Mouse (Mus musculus) adipocyte (in vitro differentiated cells): ENCODE measurements at regions not wholly inside any gene's neighbourhood (a gene's known extent, or its start where the extent isn't known, plus 50 kb on each side); places are given as distances from the start of the nearest gene placed in this dataset.
A peak's percentile ranks its signal among the peaks of the same experiment; 100 is the strongest.

Experiments used
- DNase-seq: peaks from one replicate; pipeline ENCODE4 v3.0.0-alpha.2; 2016; ENCODE audit warnings: low spot score

DNA sequence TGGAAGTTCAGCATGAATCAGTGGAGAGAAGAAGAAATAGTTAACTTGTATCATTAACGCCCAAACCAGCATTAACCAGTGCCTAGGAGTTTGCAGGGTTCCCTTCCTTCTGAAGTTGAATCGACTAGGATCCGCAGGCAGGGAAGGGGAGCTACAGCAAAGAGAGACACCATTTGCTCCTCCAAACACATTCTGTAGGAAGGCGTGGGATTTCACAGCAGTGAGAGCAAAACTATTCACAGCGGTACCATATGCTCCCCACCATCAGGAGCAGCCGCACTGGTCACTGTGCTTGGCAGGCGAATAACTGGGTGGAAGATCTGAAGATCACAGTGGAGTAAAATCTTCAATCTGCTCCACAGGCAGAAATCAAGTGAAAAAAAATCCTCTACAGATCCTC lies 610.3 kb downstream of the Lmo4 start:
- DNase-seq, result no peak

GRCm38 (mm10) chr3:143586653-143587052 lies 618.4 kb downstream of the Lmo4 start:
- DNase-seq, result no peak

GRCm38 (mm10) chr3:143584692-143585603 lies 620.1 kb downstream of the Lmo4 start:
- no peak for DNase-seq

GRCm38 (mm10) chr3:143576338-143577007 lies 628.5 kb downstream of the Lmo4 start:
- DNase-seq, result no peak

DNA sequence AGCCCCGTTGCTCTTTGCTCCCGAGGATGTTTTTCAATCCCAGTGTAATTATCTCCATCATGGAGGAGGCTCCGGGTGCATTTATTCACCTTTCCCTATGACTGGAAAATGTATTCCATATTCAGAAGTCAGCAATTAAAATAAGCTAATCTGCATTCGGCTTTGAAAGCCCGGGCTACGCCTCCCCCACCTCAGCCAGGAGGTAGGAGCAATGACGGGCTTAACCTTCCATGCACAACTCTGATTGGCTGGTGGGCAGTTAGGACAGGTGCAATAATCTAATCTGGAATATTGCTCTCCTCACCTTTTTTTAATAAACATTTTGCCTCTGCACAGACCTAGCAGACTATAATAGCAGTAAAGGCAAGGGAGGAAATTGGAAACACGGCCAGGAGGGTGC lies 629.3 kb downstream of the Lmo4 start:
- no peak for DNase-seq

- DNase-seq, result no peak
Measured at GRCm38 (mm10) chr3:143574035-143574864, 630.8 kb downstream of the Lmo4 start.

DNA sequence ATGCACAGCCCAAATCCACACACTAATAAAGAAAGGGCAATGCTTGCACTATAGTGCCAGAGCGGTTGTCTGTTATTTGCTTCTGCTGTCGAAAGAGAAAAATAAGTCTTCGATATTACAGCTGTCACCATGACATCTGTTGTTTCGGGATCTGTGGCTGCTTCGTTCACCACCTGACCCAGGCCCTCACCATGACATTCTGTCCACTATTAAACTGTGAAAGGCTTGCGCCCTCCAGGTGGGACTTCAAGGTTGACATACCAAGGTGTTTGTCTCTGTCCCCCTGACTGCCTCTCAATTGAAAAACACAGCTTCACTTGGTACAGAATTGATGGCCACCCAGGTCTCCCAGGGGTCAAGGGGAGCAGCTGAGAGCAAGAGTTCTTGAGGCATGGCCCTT lies 635.1 kb downstream of the Lmo4 start:
- DNase-seq, result no peak

DNA sequence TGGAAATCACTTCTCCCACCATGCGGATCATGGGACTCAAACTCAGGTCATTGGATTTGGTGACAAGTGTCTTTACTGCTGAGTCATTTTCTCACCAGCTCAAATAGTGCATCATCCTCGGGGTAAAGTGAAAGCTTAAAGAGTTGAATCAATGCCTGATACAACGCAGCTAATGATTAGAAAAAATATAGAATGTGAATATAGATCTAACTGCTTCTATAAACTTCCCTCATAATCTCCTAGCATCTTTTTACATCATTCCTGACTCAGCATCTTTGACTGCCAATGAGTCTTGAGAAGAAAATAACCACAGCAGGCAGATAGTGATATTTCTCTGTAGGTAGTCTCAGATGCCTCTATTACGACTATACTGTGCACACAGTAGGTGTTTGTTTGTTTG lies 640.0 kb downstream of the Lmo4 start:
- no peak for DNase-seq

- DNase-seq, result peak; percentile 23
Measured at GRCm38 (mm10) chr3:143542811-143543210, 661.0 kb upstream of the Pkn2 start.

- no peak for DNase-seq
Measured at GRCm38 (mm10) chr3:143527982-143528381, 646.2 kb upstream of the Pkn2 start.

- DNase-seq, result no peak
Measured at GRCm38 (mm10) chr3:143527274-143527673, 645.5 kb upstream of the Pkn2 start.

- DNase-seq, result no peak
Measured at GRCm38 (mm10) chr3:143512517-143513249, 630.9 kb upstream of the Pkn2 start.

- DNase-seq, result no peak
Measured at GRCm38 (mm10) chr3:143509531-143509930, 627.7 kb upstream of the Pkn2 start.

DNA sequence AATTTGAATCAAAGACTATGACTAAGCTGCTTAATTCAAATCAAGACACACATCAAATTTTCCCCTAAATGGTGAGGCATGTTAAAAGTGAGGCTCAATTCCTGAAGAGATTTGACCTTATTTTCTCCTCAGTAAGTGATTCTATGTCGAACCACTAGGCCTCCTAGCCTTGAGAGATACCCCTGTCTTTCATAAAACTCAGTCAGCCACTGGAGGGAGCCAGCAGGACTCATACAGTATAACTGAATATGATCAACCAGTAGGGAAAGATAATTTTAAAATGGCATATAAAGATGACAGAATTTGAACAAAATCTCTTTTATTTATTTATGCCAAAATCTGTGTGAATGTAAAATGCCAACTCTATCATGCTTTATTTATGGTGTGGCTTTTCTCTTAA lies 626.5 kb upstream of the Pkn2 start:
- DNase-seq, result peak; percentile 76

DNA sequence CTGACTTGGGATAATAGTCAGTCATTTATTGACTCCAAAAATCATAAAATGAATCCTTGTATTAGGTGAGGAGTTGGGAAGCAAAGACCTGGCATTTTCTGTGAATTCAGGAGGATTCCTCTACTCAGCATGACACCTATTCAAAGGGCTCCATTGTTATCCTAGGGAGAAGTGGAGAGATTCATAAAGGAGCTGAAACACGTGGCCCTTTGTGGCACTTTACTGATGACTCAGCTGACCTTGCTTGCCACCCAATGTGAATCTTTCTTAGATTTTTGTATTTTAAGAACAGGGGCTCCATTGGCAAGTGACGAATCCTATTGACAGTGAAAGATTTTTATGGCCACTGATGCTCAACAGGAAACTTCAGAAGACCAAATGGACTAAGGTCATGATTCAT lies 619.2 kb upstream of the Pkn2 start:
- DNase-seq, result no peak

DNA sequence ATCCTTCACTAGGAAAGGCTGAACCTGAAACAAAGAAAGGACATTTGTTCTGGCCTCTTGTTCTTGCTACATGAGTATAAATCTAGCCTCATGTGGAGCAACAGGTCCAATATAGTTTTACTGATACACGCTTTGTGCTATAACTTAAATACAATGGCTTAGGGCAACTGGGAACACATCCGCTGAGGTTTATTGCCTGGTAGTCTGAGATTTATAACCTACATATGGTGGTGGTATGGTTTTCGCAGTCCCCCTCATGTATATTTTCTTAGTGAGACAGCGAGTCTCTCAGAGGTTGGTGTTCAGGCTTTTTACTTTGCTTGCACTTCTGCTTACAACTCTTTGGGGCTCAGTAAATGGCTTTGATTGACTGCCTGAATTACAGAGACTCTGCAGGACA lies 613.6 kb upstream of the Pkn2 start:
- DNase-seq, result no peak

DNA sequence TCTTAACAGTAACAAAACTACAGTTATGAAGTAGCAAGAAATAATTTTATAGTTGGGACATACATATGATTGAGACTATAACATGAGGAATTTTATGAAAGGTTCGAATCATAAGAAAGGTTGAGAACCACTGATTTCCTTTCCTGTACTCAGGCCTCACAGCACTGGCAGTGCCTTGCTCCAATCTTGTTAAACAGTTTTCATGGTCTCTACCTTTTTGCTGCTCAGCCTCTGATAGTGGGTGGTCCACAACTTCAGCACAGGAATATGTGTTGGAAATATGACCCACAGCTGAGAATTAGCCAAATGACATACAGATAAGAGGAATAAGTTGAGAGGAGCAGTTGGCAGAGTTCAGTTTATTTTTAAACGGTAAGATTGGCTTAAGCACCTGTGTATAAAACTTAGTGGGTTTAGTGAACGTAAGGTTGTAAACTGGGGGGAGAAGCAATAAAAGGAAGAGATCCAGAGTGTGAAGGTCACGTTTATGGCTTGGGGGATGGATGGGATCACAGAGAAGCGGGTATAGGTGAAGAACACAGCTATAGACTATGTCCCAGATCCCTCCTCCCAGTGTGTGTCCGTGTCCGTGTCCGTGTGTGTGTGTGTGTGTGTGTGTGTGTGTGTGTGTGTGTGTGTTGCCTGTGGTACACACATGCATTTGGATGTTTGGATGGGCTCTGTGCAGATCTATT lies 596.3 kb upstream of the Pkn2 start:
- no peak for DNase-seq

DNA sequence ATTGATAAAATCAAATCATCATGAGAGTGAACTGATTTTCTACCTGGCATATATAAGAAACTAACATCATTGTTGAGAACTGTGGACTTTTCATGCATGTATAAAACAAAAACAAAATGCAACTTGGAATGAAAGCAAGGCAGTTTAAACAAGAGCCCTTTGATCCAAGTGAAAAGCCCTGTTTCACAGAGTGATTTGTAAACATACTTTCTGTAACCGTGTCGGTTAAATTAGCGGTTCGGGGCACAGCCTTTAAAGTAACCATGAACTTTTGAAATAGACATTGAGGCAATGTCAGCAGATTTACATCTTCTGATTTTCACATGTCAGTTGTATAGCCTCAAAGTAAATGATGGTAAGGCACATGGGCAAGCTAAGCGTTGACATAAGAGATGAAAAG lies 593.7 kb upstream of the Pkn2 start:
- no peak for DNase-seq

DNA sequence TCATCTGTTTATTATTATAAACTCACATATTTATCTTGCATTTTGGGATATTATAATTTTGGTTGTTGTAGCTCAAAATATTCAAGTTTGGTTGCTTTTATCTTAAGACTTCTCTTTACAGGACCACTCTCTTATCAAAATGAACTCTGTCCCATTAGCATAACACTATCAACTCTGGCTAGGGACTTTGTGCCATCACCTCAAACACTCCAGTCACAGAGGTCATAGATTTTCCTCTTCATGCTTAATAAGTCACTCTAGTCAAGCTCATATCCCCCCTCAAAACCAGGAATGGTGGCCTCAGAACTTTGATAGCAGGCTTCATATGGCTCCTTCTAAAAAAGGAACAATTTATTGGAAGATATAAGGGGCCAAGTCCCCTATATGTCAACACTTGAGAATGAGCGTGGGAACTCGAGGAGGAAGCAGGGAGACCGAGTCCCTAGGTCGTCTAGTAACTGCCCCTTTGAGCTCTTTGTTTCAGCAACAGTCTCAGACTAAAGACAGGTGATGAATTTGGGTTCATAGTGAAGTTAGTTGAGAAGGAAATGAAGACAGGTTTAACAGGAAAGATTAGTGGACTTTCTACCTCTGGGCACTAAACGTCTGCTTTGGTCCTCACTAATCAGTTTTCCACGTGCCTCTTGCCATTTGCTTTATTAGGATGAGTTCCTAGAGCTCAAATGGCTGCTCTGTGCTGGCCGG lies 565.4 kb upstream of the Pkn2 start:
- DNase-seq, result no peak

DNA sequence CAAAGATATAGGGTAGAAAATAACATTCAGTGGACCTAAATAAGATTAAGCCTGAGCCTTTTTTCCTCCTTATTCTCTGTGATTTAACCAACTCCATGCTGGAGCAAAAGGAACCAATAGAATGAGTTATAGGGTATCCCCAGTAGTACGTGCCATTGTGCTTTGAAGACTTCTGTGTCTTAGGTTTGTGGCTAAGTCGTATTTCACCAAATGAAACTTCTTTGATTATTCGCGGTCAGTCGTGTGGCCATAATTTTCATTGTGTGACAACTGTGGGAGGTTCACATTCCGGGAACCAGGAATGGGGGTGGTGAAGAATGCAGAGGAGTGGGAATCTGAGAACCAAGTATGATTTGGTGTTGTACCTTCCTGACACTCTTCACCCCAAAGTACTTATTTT lies 535.6 kb upstream of the Pkn2 start:
- no peak for DNase-seq

DNA sequence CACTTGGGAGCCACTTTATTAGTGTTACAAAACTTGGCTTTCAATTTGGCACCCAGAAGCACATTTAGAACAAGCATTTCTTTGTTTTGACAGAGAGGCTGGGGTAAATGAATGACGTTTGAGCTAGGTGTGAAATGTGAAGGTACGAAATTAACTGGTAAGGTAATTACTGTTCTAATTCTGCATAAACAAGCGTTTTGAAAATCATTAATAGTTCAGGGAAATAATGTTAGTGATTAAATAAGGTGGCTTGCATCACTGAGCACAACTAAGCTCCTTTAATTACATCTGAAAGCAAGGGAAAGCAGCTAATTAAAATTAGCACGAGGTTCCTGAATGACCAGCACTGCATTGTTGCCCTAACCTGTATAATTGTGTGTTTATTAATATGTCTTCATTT lies 529.9 kb upstream of the Pkn2 start:
- DNase-seq, result no peak
